Mouse (Mus musculus): ENCODE results near the gene Megf11. TPM values are rescaled to one million over a fixed set of nuclear protein-coding genes. Genes with fewer than 3 reads are reported as not detected.

Megf11 gene
- total and polyA plus RNA-seq, 3 experiments = 0.08 to 0.93 TPM; not detected in 1

DNA sequence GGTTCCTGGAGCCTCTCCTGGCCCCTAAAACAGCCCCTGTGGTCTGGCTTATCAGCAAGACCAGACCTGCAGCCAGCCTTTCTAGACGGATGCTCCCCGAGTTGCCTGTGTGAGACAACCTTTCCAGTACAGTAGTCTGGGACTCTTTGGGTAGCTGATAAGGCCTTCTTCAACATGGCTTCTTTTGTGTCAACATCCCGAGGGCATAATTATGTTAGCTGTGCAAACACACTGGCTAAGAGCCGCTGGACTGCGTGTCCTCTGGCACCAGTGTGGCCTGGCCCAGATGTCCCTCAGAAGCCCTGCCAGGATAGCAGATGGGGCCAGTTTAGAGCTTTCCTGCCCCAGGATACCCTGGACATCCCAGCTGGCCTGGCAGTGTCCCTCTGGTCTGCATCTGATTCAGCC is 205.2 kb downstream of the Megf11 start:
- Histone ChIP-seq H3K27me3 (ENCODE audit: control insufficient read depth in 1 of 2, insufficient read depth in 2 of 2, low read length in 2 of 2) (no peaks in the 10 kb centered on the region), H3K9me3 (replicated peaks; ENCODE audit: insufficient read depth, low read length) (no peaks in the 10 kb centered on the region), H3K27ac (ENCODE audit: control insufficient read depth, low read depth, low read length) (no peak overlapping the region), H3K4me1 (ENCODE audit: control insufficient read depth in 1 of 2, insufficient read depth in 2 of 2, low read length in 2 of 2) (peaks cover 0 to 10% of the 10 kb centered on the region in 2 experiments; a peak in 2 of 4 replicates), H3K79me2 (ENCODE audit: control insufficient read depth, insufficient read depth, low read length, poor library complexity) (no peaks in the 10 kb centered on the region), H3K9ac (ENCODE audit: control insufficient read depth, low read depth, low read length, poor library complexity, severe bottlenecking) (no peak overlapping the region), H3K36me3 (ENCODE audit: control insufficient read depth in 1 of 2, insufficient read depth in 2 of 2, low read length in 2 of 2) (peaks cover 0 to 3% of the 10 kb centered on the region in 2 experiments; a peak in 2 of 4 replicates), H3K4me3 (ENCODE audit: control insufficient read depth in 1 of 2, insufficient read depth in 1 of 2, low read depth in 2 of 2, low read length in 2 of 2) (no peak overlapping the region)
- DNase-seq (ENCODE audit: low read depth, low spot score) = peak; percentile 83
- TF ChIP-seq MYB (IDR thresholded peaks at IDR 0.05; ENCODE audit: low read depth, low read length) (no peak), CHD1 (IDR thresholded peaks at IDR 0.05; ENCODE audit: low read depth, low read length) (no peak), GATA1 (IDR thresholded peaks at IDR 0.05; ENCODE audit: low read depth, low read length) (peak; percentile 87), ETS1 (IDR thresholded peaks at IDR 0.05; ENCODE audit: low read depth, low read length) (0 out of 2 replicates have a peak, but pooled peaks have one; percentile 20), UBTF (IDR thresholded peaks at IDR 0.05; ENCODE audit: borderline replicate concordance, insufficient read depth, low read depth, low read length) (no peak), ZC3H11A (IDR thresholded peaks at IDR 0.05; ENCODE audit: low read depth, low read length) (no peak), BHLHE40 (IDR thresholded peaks at IDR 0.05; ENCODE audit: borderline replicate concordance, low read depth, low read length) (no peak), CHD2 (IDR thresholded peaks at IDR 0.05; ENCODE audit: low read length) (no peak), ELF1 (IDR thresholded peaks at IDR 0.05; ENCODE audit: low read depth, low read length) (no peak), NRF1 (IDR thresholded peaks at IDR 0.05; ENCODE audit: insufficient read depth, low read depth, low read length, poor library complexity, severe bottlenecking) (no peak), SIN3A (IDR thresholded peaks at IDR 0.05; ENCODE audit: low read length) (no peak), MAX (IDR thresholded peaks at IDR 0.05; ENCODE audit: low read length) (no peak), TAL1 (IDR thresholded peaks at IDR 0.05; ENCODE audit: low read length) (peak; percentile 97), EP300 (IDR thresholded peaks at IDR 0.05; ENCODE audit: low read depth in 1 of 2, low read length in 2 of 2) (peak; percentile 85 to 89), MEF2A (IDR thresholded peaks at IDR 0.05; ENCODE audit: extremely low read depth, insufficient replicate concordance, low read depth, low read length, poor library complexity, severe bottlenecking) (no peak), USF1 (IDR thresholded peaks at IDR 0.05; ENCODE audit: low read depth, low read length) (no peak), ZNF384 (IDR thresholded peaks at IDR 0.05; ENCODE audit: low read depth, low read length) (no peak), USF2 (IDR thresholded peaks at IDR 0.05; ENCODE audit: borderline replicate concordance in 1 of 2, insufficient read depth in 1 of 2, low read depth in 1 of 2, low read length in 2 of 2) (no peak), KAT2A (conservative IDR thresholded peaks at IDR 0.05; ENCODE audit: low read depth, low read length) (no peak), ZKSCAN1 (IDR thresholded peaks at IDR 0.05; ENCODE audit: low read depth, low read length) (no peak), POLR2A (IDR thresholded peaks at IDR 0.05; ENCODE audit: control insufficient read depth in 1 of 2, insufficient read depth in 1 of 2, low read depth in 1 of 2, low read length in 2 of 2, poor library complexity in 1 of 2) (no peak), RAD21 (IDR thresholded peaks at IDR 0.05; ENCODE audit: low read depth, low read length) (no peak), NELFE (IDR thresholded peaks at IDR 0.05; ENCODE audit: low read depth, low read length) (no peak), POLR2AphosphoS2 (IDR thresholded peaks at IDR 0.05; ENCODE audit: low read length) (no peak), MAZ (IDR thresholded peaks at IDR 0.05; ENCODE audit: low read depth, low read length) (no peak), RCOR1 (IDR thresholded peaks at IDR 0.05; ENCODE audit: low read depth, low read length) (no peak), TCF12 (IDR thresholded peaks at IDR 0.05; ENCODE audit: low read depth, low read length) (peak; percentile 89), MAFK (IDR thresholded peaks at IDR 0.05; ENCODE audit: borderline replicate concordance, low read depth, low read length) (no peak), MXI1 (IDR thresholded peaks at IDR 0.05; ENCODE audit: low read depth, low read length) (no peak), SMC3 (IDR thresholded peaks at IDR 0.05; ENCODE audit: low read depth, low read length) (no peak), HCFC1 (IDR thresholded peaks at IDR 0.05; ENCODE audit: low read depth, low read length) (no peak), MYC (IDR thresholded peaks at IDR 0.05; ENCODE audit: low read depth, low read length) (no peak), GABPA (IDR thresholded peaks at IDR 0.05; ENCODE audit: low read depth, low read length) (no peak), ZMIZ1 (IDR thresholded peaks at IDR 0.05; ENCODE audit: low read depth, low read length) (no peak), JUND (IDR thresholded peaks at IDR 0.05; ENCODE audit: low read depth, low read length) (no peak), TBP (IDR thresholded peaks at IDR 0.05; ENCODE audit: low read depth, low read length) (no peak), POLR2AphosphoS5 (IDR thresholded peaks at IDR 0.05; ENCODE audit: borderline replicate concordance, low read depth, low read length) (no peak), CTCF (IDR thresholded peaks at IDR 0.05 in 2 of 3, conservative IDR thresholded peaks at IDR 0.05 in 1 of 3; ENCODE audit: control insufficient read depth in 1 of 3, insufficient read depth in 1 of 3, low read depth in 2 of 3, low read length in 3 of 3, poor library complexity in 1 of 3, severe bottlenecking in 1 of 3) (no peak)
